Mouse (Mus musculus) gastrocnemius, postnatal 14 days (tissue): ENCODE results near the gene D5Ertd579e. TPM values are rescaled to one million over a fixed set of nuclear protein-coding genes. Genes with fewer than 3 reads are reported as not detected.

Source experiments
- DNase-seq: peaks from one replicate; pipeline ENCODE4 v3.0.0; 2021; ENCODE audit warnings: mixed read lengths
- intact Hi-C: fragments of 180-260 bp; cut with DNase I; formaldehyde crosslinking; loops from one replicate; pipeline ENCODE4 v1.15.1; 2025; ENCODE audit warnings: low total_unique reads
- total RNA-seq, 2 experiments: library from RNA; stranded (reverse); gene quantifications; 2 replicates each; pipeline ENCODE4 v1.2.3; 2021

The D5Ertd579e gene
- total RNA-seq, 2 experiments from 2014 or later: 52.2 to 54.5 TPM

GRCm38 (mm10) chr5:36623670-36624069, 72.2 kb downstream of the D5Ertd579e start:
- DNase-seq: no peak
- intact Hi-C loops: no loop called here

DNA sequence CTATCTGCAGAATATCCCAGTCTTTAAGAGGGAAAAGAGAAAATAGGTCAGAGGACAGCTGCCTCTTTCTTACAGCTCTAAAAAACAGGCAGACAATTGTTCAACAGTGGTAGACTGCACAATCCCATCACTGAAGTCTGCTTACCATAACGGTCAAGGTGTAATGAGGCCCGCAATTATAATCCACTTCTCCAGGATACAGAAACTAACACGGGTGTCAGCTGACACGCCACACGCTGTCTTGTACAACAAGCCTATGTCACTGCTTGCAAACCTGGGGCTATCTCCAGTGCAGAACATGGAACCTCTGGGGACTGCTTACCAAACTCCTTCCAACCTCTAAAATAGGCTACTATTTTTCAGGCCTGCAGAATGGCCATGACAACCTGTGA, 74.8 kb downstream of the D5Ertd579e start:
- no peak for DNase-seq

DNA sequence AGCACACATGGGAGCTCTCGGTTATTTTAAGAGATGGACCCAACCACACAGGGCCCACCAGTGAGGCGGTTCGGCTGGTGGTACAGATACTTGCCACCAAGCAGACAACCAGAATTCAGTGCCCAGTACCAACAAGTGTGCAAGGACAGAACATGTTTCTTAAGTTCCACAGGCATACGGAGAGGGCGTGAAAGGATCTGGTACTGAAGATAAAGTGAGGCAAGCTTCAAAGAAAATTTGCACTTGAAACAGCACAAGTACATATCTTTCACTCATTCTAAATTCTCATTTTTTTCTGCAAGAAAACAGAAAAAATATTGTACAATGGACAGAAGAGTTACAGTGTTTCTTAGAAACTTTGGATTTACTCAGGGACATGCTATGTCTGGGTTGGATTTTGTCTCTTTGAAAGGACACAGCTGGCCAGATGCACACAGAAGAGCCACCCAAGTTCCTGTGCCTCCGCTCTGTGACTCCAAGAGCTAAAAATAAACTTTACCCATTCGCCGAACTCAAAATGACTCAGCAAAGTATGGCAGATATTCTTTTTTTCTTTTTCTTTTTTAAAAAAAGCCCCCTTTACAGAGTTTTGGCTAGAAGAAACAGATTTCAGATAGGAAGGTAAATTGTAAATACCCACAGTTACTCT, 75.3 kb downstream of the D5Ertd579e start:
- no peak for DNase-seq
- intact Hi-C loops: no loop called here

More for the DNA sequence above, 74.8 kb downstream of the D5Ertd579e start:
- intact Hi-C loops: no loop called here

- intact Hi-C loops: no loop called here
These were observed 76.9 kb downstream of the D5Ertd579e start for GRCm38 (mm10) chr5:36618890-36619289.

GRCm38 (mm10) chr5:36618356-36618755, 77.5 kb downstream of the D5Ertd579e start:
- intact Hi-C loops: no loop called here
- no peak for DNase-seq

More at GRCm38 (mm10) chr5:36618890-36619289, 76.9 kb downstream of the D5Ertd579e start:
- no peak for DNase-seq

GRCm38 (mm10) chr5:36614124-36614523, 81.7 kb downstream of the D5Ertd579e start:
- no peak for DNase-seq
- intact Hi-C loops: no loop called here

DNA sequence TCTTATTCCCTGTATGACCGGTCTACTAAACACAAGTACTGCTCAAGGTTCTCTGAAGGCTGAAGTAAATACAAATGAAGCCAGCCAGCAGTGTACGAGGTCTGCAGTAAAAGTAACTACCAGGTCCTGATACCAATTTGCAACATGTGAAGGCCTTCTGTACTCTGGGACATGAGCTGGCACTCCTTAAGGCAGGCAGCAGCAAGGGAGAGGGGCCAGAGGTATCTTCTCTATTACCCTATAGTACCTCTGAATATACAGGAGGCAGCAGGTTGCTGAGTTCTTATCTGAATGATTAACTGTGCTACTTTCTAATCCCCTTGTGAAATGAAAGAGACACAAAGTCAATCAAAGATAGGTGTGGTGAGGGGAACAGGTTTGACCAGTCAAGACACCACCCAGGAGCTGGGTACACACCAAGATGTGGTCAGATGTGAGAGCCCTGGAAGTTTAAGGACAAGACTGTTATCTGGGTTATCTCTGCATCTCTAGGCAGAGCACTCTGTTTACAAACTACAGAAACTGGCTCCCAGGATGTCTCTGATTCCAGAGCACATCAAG, 86.8 kb downstream of the D5Ertd579e start:
- intact Hi-C loops: no loop called here
- DNase-seq: no peak

DNA sequence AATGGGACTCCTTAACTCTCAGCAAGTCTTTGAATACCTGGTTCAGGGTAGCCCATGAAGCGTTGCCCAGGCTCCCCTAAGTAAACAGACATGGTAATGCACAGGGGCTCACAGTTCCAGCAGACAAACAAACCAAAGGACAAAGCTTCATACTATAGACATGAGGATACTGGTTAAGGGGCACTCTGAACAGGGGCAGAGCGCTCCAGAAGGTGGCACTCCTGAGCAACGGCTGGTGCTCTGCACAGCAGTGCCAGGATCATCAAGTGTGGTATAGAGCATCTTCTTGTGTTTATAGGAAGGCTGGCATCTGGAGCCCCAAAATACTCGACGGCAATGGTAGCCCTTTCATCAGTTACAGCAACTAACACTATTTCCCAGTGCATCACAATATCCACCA, 92.8 kb downstream of the D5Ertd579e start:
- intact Hi-C loops: loop anchor here (5.0 kb wide), 1 partner anchor 139 kb away; no protein-coding TSS in a partner anchor
- peak; percentile 32 for DNase-seq

DNA sequence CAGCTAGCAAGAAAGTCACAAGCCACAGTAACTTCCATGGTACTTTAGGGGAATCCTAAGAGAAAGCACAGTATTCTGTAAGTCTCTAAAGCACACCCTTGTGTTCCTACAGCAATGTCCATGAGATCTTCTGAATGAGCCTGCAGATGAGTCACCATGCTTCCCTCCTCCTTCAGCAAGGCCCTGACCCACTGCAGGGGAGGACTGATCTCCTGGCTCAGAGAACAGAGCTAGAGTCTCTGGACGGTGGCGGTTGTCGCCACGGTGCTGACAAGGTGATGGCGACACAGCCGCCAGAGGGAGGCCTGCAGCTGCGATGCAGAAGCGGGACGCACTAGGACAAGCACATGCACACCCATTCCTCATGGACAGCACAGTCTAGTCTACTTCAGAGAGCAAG, 93.8 kb downstream of the D5Ertd579e start:
- intact Hi-C loops: loop anchor here (5.0 kb wide), 1 partner anchor 140 kb away; no protein-coding TSS in a partner anchor
- no peak for DNase-seq

DNA sequence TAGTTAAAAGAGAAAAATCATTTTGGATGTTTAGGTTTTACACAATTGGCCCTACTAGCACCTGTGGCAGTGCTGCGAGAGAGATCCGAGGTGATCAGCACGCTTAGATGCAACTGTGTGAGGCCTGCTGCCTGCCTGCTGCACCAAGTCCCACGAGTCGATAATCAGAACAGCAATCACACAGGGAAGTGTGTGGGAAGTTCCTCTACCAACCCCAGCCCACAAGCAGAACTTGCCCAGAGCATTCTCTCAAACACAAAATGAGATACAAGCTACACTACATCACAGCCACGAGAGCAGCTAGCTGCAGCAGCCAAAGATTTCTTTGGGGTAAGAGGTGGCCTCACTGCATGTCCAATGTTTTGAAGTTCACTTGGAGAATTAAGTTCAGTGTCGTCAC, 94.3 kb downstream of the D5Ertd579e start:
- intact Hi-C loops: loop anchor here (5.0 kb wide), 1 partner anchor 141 kb away; no protein-coding TSS in a partner anchor
- DNase-seq: no peak

GRCm38 (mm10) chr5:36598883-36599282, 96.9 kb downstream of the D5Ertd579e start:
- no peak for DNase-seq
- intact Hi-C loops: no loop called here

DNA sequence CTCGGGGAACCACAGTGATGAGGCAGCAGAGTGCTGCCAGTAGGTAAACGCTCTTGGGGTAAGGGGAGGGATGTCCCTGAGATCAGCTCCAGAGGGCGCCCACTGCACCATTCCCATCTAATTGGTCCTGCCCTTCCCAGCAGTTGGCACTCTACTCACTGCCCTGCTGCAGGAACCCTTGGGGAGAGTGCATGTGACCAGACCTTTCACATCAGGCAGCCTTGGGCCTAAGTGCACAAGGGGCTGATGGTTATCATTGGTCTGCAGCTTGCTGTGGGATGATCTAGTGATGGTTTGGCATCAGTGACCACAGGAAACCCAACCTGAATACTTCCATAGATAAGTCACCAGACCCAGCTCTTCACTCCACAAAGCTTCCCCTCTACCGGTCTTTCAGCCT, 98.2 kb downstream of the D5Ertd579e start:
- intact Hi-C loops: no loop called here
- DNase-seq: peak; percentile 27

DNA sequence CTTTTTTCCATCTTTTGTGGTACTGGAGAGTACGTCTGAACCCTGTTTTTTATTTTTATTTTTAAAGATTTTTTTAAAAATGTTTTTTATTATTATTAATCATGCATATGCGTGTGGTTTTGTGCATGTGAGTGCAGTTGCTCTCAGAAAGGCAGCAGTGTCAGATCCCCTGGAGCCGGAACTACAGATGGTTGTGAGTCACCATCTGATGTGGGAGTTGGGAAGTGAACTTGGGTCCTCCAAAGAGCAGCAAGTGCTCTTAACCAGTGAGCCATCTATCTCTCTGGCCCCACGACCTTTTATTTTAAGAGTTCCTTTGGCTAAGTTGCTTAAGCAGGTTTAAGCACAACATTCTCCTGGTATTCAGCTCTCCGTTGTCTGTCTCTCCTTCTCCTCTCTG, 99.6 kb downstream of the D5Ertd579e start:
- intact Hi-C loops: no loop called here
- DNase-seq: no peak

DNA sequence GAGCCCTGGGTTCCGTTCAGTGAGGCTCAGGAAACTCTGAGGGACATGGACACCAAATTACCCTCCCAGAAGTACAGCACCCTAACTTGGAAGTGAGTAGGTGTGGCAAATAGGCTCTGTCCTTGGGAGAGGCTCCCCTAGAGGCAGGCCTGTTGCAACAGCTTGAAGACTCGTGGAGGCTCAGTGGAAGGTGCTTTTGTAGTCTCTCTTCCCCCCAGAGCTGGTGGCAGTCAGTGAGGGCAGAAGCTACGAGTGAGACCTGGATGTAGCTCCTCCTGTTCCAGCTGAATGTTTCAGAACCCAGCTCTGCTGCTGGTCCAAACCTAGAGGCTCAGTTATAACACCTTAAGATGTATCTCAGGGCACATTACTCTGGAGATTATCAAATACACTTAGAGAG, 100.7 kb downstream of the D5Ertd579e start:
- intact Hi-C loops: no loop called here
- no peak for DNase-seq

DNA sequence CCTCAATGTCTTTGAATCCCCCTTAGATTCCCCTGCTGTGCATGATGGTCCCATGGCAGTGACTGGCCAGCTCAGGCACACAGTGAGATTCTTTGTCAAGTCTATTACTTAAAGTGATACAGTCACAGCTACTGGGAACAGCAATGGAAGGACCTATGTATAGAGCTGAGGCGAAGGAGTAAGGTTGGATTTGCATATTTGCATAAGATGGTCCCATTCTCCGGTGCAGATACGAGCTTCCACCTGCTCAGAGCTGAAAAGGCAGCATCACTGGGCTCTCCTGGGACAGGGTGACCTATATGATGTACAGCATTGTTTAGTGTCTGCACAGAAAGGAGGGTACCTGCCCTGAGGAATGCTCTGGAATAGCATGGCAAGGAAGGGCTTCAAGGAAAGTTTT, 101.5 kb downstream of the D5Ertd579e start:
- intact Hi-C loops: no loop called here
- no peak for DNase-seq

- DNase-seq: no peak
- intact Hi-C loops: no loop called here
These were observed 102.6 kb downstream of the D5Ertd579e start, which contains the start of gene Tbc1d14 for GRCm38 (mm10) chr5:36593176-36593575. Gene Tbc1d14 (minus strand): TSS chr5:36593276.

DNA sequence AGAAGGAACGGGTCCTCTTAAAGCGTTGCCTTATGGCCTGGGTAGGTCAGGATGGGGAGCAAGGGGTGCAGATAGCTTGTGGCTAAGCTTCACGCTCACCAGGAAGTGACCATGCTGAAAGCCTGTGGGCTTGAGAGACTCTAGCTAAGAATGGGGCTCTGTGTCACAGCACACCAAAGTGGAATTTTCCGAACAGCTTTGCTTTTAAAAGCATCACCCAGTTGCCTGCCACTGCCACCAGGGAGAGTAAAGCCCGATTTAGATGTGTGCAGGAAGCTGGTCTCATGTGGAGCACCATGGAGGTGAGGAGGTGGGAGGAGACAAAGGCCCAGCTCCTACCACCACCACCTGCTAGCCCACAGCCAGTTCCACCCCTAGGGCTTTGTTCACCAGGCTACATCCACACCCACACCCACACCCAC, 105.3 kb downstream of the D5Ertd579e start:
- intact Hi-C loops: no loop called here
- no peak for DNase-seq

- intact Hi-C loops: loop anchor here (10.0 kb wide), 1 partner anchor 99 kb away; the partner anchor contains the start of genes Ccdc96 and Tada2b
- DNase-seq: no peak
These were observed 111.5 kb downstream of the D5Ertd579e start for GRCm38 (mm10) chr5:36584299-36584698.

- intact Hi-C loops: loop anchor here (10.0 kb wide), 1 partner anchor 97 kb away; the partner anchor contains the start of genes Ccdc96 and Tada2b
- DNase-seq: peak; percentile 99
These were observed 113.7 kb downstream of the D5Ertd579e start for GRCm38 (mm10) chr5:36581924-36582642.

DNA sequence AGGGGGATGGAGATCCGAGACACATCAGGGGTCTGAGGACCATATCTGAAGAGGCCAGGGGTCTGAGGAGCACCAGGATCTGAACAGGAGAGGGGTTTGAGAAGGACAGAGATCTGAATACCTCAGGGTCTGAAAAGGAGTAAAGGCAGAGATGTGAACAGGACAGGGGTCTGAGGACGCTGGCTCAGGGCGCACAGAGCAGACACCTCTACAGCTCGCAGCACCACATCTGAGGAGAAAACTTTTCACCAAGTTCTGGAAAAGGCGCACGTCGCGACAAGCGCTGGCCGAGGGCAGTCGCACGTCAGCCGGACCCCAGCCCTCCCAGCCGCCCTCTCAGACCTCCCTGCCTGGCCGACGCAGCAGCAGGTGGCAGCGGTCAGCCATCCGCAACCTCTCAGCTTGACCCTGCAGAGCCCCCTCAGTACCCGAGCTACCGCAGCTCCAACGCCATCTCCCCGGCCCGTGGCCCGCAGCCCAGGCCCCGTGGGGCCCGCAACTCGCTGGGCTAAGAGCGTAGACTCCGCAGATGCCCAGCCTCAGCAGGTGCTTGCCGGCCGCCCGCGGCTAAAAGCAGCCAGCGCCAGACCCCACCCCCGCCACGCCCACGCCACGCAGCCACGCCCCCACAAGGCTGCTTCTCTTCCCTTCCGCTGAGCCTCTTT, 114.4 kb downstream of the D5Ertd579e start:
- intact Hi-C loops: loop anchor here (10.0 kb wide), 1 partner anchor 97 kb away; the partner anchor contains the start of genes Ccdc96 and Tada2b
- no peak for DNase-seq
